Mouse (Mus musculus) frontal cortex, adult 2 months (tissue): ENCODE results near the gene Lbx1. TPM values are rescaled to one million over a fixed set of nuclear protein-coding genes. Genes with fewer than 3 reads are reported as not detected.

ENCODE experiments used
- DNase-seq, 2 experiments: peaks; one replicate each; pipeline ENCODE4 v3.0.0; 2022; ENCODE audit warnings: low spot score in 1 of 2; ENCODE audit errors: extremely low spot score in 1 of 2
- polyA plus RNA-seq: library from polyadenylated mRNA; depleted of rRNA; stranded (reverse); fragments of >200 nt; gene quantifications from 2 replicates; pipeline ENCODE4 v1.2.3, GENCODE M21; 2012

Lbx1 gene
- polyA plus RNA-seq, 1 experiment: not detected

DNA sequence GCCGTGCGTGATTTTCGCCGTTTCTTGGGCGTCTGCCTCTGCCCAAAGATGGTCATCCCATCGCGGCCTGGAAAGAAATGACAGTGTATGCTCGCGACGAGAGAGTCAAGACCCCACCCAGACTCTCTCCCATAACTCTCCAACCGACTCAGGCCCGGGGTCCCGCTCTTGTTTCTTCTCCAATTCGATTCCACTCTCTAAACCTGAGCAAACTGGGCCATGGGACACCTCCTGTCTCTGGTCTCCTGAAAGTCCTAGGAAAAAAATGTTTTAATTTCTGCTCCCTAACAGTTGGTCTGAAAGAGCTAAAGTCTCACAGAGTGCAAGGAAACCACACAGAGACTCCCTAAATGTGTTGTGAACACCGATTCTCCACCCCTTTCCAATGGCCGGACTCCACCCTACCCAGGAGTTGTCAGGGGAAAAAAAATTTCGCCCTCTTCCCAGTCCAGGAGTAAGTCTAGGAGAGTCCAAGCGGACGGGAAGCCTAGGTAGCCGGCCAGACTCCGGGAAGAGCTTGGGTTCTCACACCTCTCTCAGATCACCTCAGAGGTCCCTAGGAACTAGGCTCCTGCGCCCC lies 1.3 kb downstream of the Lbx1 start:
- DNase-seq: no peak

DNA sequence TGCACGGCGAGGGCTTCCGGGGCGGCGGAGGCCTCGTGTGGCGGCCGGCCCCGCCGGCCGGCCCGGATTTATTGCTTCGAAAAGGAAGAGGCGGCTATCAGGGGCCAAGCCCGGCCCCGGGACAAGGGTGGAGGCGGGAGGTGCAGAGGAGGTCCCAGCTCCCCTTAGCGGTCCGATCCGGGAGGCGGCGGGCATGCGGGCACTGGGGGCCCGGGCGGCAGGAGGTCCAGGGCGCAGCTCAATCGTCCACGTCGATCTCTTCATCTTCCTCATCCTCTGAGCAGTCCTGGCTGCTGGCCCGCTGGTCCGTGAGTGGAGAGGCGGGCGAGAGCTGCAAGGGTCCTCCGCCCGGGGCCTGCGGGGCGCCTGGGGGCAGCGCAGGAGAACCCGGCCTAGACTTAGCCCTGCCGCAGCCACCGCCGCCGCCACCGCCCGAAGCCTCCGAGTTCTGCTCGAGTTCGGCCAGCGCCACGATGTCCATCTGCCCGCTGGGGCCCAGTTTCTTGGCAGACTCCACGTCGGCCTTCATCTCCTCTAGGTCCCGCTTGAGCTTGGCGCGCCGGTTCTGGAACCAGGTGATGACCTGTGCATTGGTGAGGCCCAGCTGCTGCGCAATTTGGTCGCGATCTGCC lies 2.0 kb downstream of the Lbx1 start:
- DNase-seq: no peak

DNA sequence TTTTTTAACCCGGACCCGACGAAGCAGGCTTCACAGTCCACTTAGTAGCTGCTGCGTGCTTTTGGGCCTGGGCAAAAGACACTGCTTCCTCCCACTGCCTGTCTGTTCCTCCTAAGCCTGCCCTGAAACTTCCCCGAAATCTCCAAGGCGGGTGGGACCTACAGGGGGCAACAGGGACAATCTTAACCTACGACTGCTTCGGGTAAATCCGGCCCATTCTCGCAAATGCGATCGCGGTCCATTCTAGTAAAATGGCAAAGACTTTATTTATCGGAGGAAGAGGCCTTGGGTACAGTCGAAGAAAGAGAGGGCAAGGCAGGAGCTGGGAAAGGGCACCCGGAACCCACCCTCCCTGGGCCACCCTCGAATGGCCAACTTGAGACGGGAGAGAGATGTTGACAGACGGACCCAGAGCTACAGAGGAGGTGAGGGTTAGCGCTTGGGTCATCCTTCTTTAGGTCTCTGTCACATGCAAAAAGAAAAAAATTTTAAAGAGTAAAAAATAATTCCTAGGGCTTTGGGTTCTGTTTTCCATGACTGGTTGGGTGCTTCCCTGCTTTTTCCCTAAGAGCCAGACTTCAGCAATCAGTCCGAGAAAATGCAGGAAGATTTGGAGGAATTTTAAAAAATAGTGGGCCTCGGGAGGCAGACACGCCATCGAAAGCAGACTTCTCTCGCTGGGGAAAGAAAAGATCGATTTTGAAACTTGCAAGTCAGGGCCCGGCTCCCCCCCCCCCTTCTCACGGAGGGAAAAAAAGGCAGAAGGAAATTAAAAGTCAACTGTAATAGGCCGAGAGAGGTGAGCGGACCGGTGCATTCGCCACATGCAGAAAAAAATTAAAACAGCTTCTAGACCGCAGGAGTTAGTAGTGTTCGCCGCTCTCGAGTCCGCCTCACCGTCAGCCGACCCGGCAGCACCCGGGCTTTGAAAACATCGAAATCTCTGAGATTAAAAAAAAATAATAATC lies 2.9 kb downstream of the Lbx1 start:
- DNase-seq: no peak

DNA sequence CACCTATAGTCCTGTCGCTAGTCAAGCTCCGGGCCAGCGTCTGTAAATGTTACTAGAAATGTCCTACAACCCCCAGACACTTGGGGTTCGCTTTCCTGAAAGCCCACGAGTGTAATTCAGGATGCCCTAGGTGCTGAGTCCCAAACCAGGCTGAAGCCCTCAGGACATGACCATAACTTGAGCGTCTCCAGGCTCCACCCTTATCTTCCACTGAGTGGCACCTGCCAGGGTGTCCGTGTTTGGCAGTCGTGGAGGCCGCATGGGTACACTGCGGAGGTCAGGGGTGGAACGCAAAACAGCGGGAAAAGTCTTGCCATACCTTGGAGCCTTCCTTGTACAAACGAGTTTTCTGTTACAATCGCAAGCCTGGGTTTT lies 3.6 kb downstream of the Lbx1 start:
- DNase-seq: no peak

DNA sequence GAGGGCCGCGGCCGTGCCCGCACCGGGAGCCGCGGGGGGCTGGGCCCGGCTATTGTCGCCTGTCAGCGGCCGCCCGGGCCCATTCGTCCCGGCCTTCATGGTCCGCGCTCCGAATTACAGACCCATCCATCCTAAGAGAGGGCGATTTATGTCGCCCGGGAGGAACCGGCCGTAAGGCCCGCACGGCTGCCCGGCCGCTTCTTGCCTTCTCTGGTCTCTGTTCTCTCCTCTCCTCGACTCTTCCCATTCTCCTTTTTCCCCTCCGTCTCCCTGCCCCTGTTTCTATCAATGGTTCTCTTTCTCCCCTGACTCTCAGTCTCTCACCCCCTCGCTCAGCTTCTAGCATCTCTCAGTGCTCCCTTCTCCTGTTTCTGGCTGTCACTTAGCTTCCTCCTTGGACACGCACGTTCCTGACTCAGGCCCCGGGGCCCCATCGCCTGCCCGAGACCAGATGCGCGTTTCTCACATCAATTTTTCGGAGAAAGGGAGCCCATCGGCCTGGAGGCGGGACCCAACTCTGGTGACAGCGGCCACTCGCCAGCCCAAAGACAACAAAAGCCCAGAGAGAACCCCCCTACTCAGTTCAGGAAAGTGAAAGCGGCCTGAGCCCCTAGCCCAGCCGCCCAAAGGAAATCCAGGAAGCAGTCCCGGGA lies 4.1 kb downstream of the Lbx1 start:
- DNase-seq: no peak

DNA sequence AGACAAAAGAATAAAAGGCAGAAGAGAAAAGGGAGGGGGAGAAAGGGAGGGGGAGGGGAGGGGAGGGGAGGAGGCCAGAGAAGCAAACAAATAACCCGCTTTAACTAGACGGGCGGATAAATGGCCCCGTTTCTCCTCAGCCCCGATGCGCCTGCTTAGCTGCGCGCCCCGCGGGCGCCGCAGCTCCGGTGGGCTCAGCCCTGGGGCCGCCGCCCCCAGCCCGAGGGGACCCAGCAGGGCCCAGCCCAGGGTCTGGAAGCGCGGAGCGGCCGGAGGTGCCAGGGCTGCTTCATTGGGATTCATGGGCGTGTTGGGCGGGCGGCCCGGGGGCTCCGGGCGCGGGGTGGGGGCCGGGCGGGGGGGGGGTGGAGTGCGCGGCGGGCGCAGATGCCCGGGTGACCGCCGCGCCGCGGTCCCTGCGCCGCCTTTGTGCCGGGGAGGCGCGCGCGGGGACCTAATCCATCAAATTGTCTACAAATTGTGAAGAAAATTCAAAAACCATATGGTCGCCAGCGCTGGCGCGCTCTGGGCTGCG lies 4.7 kb downstream of the Lbx1 start:
- DNase-seq: no peak

DNA sequence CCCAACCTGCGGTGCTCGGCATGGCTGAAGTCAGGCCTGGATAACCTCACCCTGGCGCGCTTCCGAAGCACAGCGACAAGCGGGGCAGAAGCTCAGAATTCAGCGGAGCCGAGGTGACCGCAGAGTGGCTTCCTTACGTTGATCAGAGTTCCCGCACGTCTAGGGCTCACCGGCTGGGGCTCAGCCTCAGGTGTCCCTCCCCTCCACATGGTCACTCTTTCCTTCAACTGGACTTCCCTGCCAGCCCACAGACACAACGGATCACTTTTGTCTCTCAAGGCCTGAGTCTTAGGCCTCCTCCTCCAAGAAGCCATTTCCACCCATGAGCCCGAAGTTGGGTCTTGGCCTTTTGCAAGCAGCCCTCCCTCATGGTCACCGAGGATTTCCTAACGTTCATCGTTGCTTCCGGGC lies 5.4 kb downstream of the Lbx1 start:
- DNase-seq: no peak

DNA sequence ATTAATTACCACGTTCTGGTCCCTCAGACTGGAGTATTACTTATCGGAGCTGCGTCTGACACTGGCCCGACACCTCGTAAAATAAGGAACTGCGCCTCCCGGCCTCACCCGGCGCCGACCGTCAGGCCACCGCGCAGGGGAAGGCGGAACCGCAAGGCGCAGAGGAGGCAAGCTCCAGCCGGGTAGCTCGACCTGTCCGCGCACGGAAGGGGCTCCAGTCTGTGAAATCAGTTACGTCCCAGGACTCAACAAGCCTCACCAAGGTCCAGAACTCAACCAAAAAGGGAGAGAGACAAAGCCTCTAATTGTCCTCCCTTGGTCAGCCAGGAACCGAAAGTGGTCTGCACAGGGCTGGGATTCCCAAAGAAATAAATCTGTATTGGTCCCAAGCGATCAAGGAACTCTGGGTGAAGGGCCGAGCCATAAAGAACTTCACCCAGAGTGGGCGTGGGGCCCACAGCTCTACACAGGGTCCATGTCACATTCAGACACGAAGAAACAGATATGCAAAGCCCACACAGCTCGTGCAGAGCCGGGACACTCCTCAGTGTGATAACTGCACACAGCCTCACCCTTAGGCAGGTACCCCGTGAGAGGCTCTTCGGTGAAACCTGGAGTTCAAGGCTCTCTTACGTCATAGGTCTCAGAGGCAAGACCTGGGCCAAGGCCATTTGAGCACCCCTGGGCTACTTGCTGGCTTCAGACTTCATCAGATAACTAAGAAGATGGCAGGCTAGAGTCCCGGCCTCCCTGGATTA lies 6.1 kb downstream of the Lbx1 start:
- no peak for DNase-seq

DNA sequence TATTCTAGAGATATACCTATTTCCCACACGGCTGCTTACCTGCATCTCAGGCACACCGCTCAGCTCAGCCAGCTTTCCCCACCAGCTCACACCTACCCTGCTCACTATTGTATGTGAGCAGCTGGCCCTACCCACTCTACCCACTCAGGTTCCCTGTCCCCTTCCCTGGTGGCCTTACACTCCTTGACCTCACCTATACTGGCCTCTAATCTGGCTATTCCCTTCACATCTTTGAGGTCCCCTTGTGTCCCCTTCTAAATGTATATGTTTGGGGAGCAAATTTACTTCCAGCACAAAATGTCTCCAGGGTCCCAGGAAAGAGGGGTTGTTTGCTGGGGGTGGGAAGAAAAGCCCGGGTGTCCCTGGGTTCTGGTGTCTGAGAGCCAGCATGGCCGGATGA lies 6.8 kb downstream of the Lbx1 start:
- DNase-seq: no peak

DNA sequence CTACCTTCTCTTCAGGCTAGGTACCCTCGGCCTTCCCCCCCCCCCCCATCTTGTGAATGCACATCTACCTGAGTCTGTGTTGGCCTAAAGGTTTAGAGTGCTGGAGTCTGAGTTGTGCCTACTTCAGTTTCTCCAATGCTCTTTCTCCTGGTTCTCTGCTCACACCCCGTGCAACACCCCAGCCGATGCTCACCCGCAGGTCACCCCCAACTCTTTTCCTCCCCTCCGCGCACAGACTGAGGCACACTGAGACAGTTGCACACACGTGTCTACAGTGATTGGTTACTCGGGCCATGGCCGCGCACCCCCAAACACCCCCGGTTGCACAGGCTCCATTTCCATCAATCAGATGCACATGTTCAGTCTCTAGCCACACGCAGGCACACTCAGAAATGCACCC lies 7.5 kb downstream of the Lbx1 start:
- no peak for DNase-seq

DNA sequence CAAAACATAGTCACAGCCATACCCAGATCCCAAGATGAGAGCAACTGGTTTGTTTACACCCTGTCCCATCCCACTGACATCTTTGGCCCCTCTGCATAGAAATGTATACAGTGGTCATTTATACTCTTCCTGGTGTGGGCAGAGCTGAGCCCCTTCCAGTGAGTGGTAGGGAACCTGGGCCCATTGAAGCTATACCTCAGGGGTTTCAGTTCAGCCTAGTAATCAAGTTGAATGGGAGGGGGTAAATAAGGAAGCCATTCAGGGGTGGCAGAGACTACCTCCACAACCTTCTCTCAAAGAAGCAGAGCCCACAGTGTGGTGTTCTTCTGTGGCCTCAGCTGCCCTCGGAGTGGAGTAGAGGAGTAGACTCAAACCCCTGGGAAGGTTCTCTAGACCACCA lies 7.9 kb downstream of the Lbx1 start:
- no peak for DNase-seq

DNA sequence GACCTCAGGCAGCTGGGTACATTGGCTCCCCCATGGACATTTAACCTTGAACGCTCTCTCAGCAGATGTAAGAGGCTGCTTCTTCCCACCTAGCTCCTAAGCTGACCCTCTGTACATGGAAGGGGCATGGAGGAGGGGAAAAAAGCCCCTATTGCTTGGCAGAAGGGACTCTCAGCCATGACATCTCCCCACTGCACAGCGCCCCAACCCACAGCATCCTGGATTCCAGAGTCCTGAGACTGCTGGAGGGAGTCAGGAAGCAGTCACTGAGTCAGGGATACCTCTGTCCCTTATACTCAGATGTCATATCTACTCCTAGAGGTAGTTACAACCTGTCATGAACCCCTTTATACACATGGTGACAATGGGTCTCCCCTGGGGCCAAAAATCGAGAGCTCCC lies 8.6 kb downstream of the Lbx1 start:
- no peak for DNase-seq

DNA sequence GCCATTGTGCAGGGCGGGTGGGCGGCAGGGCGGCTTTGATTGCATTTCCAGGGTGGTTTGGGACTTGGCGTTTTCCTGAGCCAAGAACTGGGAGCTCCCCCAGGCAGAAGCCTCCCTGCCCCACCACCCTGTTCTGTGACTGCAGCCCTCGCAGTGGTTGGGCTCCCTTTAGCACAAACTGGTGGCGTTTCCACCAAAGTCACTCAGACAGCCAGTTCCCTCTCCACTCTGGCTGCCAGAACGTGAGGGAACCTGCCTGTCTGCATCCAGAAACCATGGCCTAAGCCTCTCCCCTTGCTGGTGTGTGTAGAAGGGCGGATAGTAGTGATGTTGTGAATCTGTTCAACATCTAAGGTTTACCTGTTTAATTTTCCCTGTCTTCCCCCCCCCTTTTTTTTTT lies 9.4 kb downstream of the Lbx1 start:
- DNase-seq: no peak

DNA sequence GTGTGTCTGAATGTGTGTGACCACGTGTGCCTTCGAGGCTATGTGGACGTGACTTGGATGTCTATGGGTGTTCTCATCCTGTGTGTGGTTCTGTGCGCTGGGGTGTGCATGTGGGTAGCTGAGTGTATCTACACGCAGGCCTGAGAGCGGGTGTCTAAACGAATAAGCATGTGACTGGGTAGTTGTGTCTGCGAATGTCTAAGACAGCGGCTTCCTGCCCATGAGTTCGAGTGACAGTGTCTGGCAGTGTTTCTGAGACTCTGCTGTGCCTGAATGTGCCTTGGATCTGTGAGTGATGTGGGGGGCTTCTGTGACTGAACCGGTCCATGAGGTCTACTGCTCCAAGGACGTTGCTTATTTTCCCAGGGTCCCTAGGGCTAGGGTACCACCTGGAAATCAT lies 10.5 kb downstream of the Lbx1 start:
- DNase-seq: no peak

DNA sequence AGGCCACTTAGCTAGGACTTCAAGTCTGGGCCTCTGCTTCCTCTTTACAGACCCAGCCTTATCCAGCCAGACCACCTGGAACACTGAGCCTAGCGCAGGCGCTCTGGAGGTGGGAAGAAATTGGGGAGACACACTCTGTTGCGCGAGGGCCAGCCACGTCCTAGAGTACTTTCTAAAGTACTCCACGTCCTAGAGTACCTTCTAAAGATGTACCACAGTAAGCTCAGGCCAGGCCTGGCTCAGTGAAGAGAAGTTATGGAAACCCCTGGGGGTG lies 11.4 kb downstream of the Lbx1 start:
- DNase-seq: no peak

DNA sequence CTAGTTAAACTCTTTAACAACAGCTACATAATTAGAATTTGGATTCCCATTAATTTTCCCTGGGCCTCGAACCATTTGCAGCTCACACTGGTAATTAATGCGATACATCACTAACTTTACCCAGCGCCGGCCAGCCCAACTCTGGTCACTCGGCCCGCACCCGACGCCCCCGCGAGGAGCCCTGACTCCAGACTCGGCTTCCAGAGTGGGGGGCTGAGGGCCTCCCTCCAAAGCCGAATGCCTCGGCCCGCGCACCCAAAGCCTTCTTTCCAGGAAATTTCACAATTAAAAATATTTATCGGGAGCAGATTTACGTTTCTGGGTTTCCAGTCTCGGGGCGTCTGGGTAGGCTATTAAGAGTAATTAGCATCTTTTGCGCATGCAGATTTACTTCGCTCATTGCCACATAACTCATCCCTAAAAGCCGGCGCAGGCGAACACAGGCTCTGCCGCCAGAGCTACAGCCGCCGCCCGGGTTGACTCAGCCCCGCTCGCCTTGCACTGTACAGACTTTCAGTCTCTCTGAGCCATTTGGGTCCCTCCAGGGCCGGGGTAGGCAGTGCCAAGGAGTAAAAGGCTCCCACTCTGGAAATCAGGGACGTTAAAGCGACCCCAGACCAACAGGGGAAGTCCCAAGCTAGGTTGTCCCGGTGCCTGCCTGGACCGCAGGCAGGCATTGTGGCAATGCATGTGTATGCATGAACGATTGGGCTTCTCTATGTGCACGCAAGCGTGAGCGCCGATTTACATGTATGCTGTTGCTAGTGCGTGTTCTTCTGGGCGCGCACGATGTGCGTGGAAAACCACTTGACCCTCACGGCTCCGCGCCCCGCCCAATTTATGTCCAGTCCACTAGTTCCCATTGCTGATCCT lies 12.0 kb downstream of the Lbx1 start:
- DNase-seq: no peak

DNA sequence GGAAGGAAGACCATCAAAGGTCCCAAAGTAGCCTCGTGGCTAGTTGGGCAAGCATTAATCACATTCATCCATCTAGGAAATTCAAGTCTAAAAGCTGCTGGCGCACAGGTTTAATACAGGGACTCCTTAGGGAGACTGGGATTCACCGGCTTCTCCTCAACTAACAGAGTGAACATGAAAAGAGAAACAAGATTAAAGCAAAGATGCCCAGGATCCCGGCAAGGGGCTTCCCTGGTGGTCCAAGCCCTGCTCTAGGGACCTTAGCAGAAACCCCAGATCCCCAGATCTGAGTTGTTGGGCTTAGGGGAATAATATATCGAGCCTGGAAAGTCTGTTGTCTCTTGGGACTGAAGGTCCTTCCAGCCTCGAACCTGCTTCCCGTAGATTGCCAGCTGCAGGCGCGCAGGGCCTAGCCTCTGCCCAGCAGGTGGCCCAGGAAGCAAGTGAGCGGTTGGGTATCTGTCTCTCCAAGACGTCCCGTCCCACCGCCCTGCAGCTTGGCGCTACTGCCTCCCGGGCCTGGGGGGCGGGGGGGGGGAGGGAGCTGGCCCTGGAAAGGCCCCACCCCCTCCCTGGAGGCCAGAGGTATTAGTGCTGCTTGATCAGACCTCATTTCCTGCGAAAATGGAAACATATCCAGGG lies 13.3 kb downstream of the Lbx1 start:
- DNase-seq: no peak

DNA sequence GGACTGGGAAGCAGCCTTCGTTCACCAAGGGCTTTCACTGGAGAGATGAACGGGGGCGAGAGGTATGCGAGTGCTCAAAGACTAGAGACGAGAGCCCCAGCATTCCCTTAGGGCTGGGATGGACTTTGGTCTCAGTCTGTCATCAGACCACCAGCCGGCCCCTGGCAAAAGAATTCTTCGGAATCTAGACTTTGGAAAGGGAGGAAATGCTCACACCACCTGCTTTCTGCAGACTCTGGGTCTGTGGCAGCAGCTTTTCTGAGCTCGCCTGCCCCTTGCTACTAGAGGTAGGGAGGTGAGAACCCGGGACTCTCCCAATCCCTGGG lies 14.2 kb downstream of the Lbx1 start:
- DNase-seq: no peak
